Mouse (Mus musculus): Measurements from ENCODE around the gene Izumo1. TPM values are rescaled to one million over a fixed set of nuclear protein-coding genes. Genes with fewer than 3 reads are reported as not detected.
A peak's percentile ranks its signal among the peaks of the same experiment; 100 is the strongest.

Gene Izumo1
- total and polyA plus RNA-seq, 3 experiments, result 0.17 to 0.44 (median 0.21) TPM

DNA sequence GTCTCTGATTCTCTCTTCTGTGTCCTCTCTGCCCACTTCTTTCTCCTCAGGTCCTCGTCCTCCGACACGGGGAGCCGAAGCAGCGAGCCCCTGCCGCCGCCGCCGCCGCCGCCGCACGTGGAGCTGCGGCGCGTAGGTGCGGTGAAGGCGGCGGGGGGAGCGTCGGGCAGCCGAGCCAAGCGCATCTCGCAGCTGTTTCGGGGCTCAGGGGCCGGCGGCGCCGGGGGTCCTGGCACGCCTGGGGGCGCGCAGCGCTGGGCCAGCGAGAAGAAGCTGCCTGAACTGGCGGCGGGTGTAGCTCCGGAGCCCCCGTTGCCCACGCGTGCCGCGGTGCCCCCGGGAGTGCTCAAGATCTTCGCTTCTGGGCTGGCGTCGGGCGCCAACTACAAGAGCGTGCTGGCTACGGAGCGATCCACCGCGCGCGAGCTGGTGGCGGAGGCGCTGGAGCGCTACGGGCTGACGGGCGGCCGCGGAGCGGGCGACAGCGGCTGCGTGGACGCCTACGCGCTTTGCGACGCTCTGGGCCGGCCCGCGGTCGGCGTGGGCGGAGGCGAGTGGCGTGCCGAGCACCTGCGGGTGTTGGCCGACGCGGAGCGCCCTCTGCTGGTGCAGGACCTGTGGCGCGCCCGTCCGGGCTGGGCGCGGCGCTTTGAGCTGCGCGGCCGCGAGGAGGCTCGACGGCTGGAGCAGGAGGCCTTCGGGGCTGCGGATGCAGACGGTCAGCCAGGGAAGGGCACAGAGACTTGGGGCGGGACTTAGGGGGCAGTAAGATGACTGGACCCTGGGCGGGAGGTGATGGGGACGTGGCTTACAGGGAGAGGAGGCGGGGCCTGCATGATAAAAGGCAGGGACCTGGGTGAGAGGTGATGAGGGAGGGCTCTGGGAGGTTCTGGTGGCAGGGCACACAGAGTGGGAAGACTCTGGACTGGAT lies 7.0 kb downstream of the Izumo1 start (continued):
- TF ChIP-seq UBTF (IDR thresholded peaks at IDR 0.05; ENCODE audit: low read depth, low read length) (no peak), SIN3A (IDR thresholded peaks at IDR 0.05; ENCODE audit: low read length) (no peak), RAD21 (IDR thresholded peaks at IDR 0.05; ENCODE audit: low read depth, low read length) (peak; percentile 46), MXI1 (IDR thresholded peaks at IDR 0.05; ENCODE audit: low read depth, low read length) (0 out of 2 replicates have a peak, but pooled peaks have one; percentile 24), MYC (IDR thresholded peaks at IDR 0.05; ENCODE audit: low read depth, low read length) (no peak), CTCF (conservative IDR thresholded peaks at IDR 0.05 in 1 of 2, IDR thresholded peaks at IDR 0.05 in 1 of 2; ENCODE audit: low read depth in 2 of 2, low read length in 2 of 2) (peak in 1 of 2 experiments; percentile 86; a peak in 2 of 4 replicates), TBP (conservative IDR thresholded peaks at IDR 0.05; ENCODE audit: low read depth, low read length) (no peak), POLR2A (IDR thresholded peaks at IDR 0.05; ENCODE audit: low read depth, low read length) (peak; percentile 60; the same call in 1 of the 2 replicates), ZC3H11A (IDR thresholded peaks at IDR 0.05; ENCODE audit: low read depth, low read length) (0 out of 2 replicates have a peak, but pooled peaks have one; percentile 5), CHD2 (IDR thresholded peaks at IDR 0.05; ENCODE audit: low read length) (no peak), MEF2A (IDR thresholded peaks at IDR 0.05; ENCODE audit: borderline replicate concordance, low read depth, low read length) (0 out of 2 replicates have a peak, but pooled peaks have one; percentile 46), MAZ (IDR thresholded peaks at IDR 0.05; ENCODE audit: low read depth, low read length) (no peak), E2F4 (IDR thresholded peaks at IDR 0.05; ENCODE audit: insufficient replicate concordance, low read depth, low read length) (no peak), USF2 (conservative IDR thresholded peaks at IDR 0.05; ENCODE audit: low read depth, low read length) (no peak), ETS1 (conservative IDR thresholded peaks at IDR 0.05; ENCODE audit: low read depth, low read length) (no peak), USF1 (IDR thresholded peaks at IDR 0.05; ENCODE audit: low read depth, low read length) (no peak)

DNA sequence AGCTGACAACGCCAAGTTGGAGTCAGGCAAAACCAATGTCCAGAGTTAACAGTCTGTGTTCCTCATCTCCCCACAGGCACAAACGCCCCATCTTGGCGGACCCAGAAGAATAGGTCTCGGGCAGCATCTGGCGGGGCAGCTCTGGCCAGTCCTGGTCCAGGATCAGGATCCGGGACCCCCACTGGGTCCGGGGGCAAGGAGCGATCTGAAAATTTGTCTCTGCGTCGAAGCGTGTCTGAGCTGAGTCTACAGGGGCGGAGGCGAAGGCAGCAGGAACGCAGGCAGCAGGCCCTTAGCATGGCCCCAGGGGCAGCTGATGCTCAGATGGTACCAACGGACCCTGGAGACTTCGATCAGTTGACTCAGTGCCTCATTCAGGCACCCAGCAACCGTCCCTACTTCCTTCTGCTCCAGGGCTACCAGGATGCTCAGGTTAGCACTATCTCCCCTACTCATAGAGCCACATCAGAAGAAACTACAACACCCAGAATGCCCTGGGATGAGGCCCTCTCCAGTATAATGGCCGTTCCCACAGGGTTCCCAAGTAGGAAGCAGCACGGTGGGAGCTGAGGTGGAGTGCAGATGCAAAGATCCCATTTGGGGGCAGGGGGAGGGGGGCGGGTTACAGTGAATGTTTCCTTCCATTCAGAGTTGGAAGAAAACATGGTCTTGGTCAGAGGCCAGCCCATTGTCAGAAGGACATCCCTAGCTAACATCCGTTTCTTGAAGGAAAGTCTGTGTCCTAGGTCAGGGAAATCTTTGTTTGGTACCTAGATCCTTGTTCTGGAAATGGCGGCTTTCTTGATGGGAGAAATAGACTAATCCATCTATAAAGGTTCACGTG lies 8.7 kb downstream of the Izumo1 start:
- H3K4me1 ChIP-seq (ENCODE audit: control insufficient read depth in 1 of 2, insufficient read depth in 2 of 2), result peaks cover 7 to 10% of the 10 kb centered on the region in 2 experiments
- H3K9me3 ChIP-seq (replicated peaks; ENCODE audit: low read length), result peaks cover 29% of the 10 kb centered on the region
- peaks cover 0 to 18% of the 10 kb centered on the region in 2 experiments for H3K36me3 ChIP-seq (replicated peaks in 1 of 2; ENCODE audit: control insufficient read depth in 1 of 2, insufficient read depth in 1 of 2, low read length in 1 of 2)
- dilution Hi-C loops (cut with MboI; ENCODE audit: extremely low pct_ligation_motif_present, extremely low pct_unique_long_range_greater_than_20kb, low sequenced_read_pairs) (no loop called here), in situ Hi-C loops (cut with MboI; ENCODE audit: low pct_ligation_motif_present, low pct_unique_long_range_greater_than_20kb, low sequenced_read_pairs) (no loop called here)
- H3K9ac ChIP-seq (ENCODE audit: insufficient read depth, low read depth), result no peak overlapping the region
- DNase-seq (ENCODE audit: extremely low read depth), result no peak
- H3K79me2 ChIP-seq (replicated peaks; ENCODE audit: control insufficient read depth, extremely low read depth, insufficient read depth, poor library complexity, severe bottlenecking), result no peaks in the 10 kb centered on the region
- H3K27me3 ChIP-seq (replicated peaks), result no peaks in the 10 kb centered on the region
- no peak overlapping the region for H3K4me3 ChIP-seq (replicated peaks in 1 of 3; ENCODE audit: low read depth in 2 of 3, low read length in 2 of 3, poor library complexity in 1 of 3)
- no peak overlapping the region for H3K4me2 ChIP-seq (ENCODE audit: insufficient read depth, low read depth, poor library complexity, severe bottlenecking)
- TF ChIP-seq USF2 (conservative IDR thresholded peaks at IDR 0.05; ENCODE audit: low read depth, low read length) (no peak), RCOR1 (conservative IDR thresholded peaks at IDR 0.05; ENCODE audit: low read depth, low read length) (no peak), JUND (conservative IDR thresholded peaks at IDR 0.05; ENCODE audit: low read depth, low read length) (no peak), HCFC1 (IDR thresholded peaks at IDR 0.05; ENCODE audit: low read depth, low read length) (peak; percentile 44)
- no peak overlapping the region for H3K27ac ChIP-seq (ENCODE audit: insufficient read depth, low read depth)

Data from CH12.LX (cell line).